Mouse (Mus musculus): ENCODE results near the gene Yipf1. TPM values are rescaled to one million over a fixed set of nuclear protein-coding genes. Genes with fewer than 3 reads are reported as not detected.

Gene Yipf1
- total and polyA plus RNA-seq, 2 experiments from 2014 or later = 47.6 to 61.5 TPM

DNA sequence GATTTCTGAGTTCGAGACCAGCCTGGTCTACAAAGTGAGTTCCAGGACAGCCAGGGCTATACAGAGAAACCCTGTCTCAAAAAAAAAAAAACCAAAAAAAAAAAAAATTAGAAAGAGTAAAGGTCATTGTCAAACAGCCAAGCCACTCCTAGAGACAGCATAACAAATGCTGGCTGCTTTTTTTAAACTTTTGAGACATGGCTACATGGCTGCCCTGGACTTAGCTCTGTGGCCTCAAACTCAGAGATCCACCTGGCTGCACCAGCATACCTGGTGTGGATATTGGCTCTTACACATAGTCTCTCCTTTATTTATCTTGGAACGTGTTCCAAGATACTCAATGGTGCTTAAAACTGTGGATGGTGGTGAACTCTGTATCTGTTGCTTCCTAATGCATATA is 74.1 kb downstream of the Yipf1 start:
- ATAC-seq = no peak
- DNase-seq = no peak
- no peak overlapping the region for H3K9ac ChIP-seq
- H3K4me2 ChIP-seq (ENCODE audit: low read depth) = no peak overlapping the region
- WGBS = 98% methylated on average over 2 of the region's 2 CpGs
- no peaks in the 10 kb centered on the region for H3K4me1 ChIP-seq (ENCODE audit: insufficient read depth)
- no peaks in the 10 kb centered on the region for H3K27me3 ChIP-seq (ENCODE audit: insufficient read depth, low read length)
- TF ChIP-seq CTCF (IDR thresholded peaks at IDR 0.05; ENCODE audit: low read depth) = no peak
- no peaks in the 10 kb centered on the region for H3K9me3 ChIP-seq (ENCODE audit: low read length)
- no peak overlapping the region for H3K4me3 ChIP-seq (ENCODE audit: low read depth, low read length)
- H3K36me3 ChIP-seq (ENCODE audit: insufficient read depth) = peaks cover 37% of the 10 kb centered on the region
- H3K27ac ChIP-seq (ENCODE audit: low read depth, low read length) = no peak overlapping the region

DNA sequence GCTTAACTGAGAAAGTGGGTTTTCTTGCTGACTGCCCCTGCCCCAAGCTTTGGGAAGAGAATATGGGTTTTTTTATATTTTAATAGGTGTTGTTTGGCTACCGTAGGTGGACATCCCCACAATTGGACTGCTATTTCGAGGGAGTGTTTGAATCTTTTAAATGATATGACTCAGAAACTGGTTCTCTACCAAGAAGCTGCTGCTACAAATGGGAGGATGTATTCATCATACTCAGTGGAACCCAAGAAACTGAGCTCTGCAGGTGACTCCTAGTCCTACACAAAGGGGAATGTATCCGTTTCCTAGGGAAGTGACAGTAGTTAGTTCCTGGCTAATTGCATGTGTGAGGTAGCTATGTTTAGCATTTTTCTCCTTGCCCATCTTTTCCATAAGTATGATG is 75.2 kb downstream of the Yipf1 start:
- H3K4me2 ChIP-seq (ENCODE audit: low read depth) = no peak overlapping the region
- H3K4me3 ChIP-seq (ENCODE audit: low read depth, low read length) = no peak overlapping the region
- H3K9me3 ChIP-seq (ENCODE audit: low read length) = no peaks in the 10 kb centered on the region
- no peak overlapping the region for H3K9ac ChIP-seq
- DNase-seq (no peak), ATAC-seq (no peak)
- no peaks in the 10 kb centered on the region for H3K4me1 ChIP-seq (ENCODE audit: insufficient read depth)
- peaks cover 33% of the 10 kb centered on the region for H3K36me3 ChIP-seq (ENCODE audit: insufficient read depth)
- TF ChIP-seq CTCF (IDR thresholded peaks at IDR 0.05; ENCODE audit: low read depth) = no peak
- 94% methylated on average over 3 of the region's 3 CpGs for WGBS
- no peak overlapping the region for H3K27ac ChIP-seq (ENCODE audit: low read depth, low read length)
- no peaks in the 10 kb centered on the region for H3K27me3 ChIP-seq (ENCODE audit: insufficient read depth, low read length)

GRCm38 (mm10) chr4:107393771-107394170 is 79.6 kb downstream of the Yipf1 start:
- Histone ChIP-seq H3K36me3 (ENCODE audit: insufficient read depth) (peaks cover 32% of the 10 kb centered on the region), H3K9me3 (ENCODE audit: low read length) (no peaks in the 10 kb centered on the region), H3K4me1 (ENCODE audit: insufficient read depth) (no peaks in the 10 kb centered on the region), H3K4me2 (ENCODE audit: low read depth) (no peak overlapping the region), H3K4me3 (ENCODE audit: low read depth, low read length) (no peak overlapping the region), H3K9ac (no peak overlapping the region), H3K27me3 (ENCODE audit: insufficient read depth, low read length) (no peaks in the 10 kb centered on the region), H3K27ac (ENCODE audit: low read depth, low read length) (no peak overlapping the region)
- ATAC-seq (no peak), DNase-seq (no peak)
- 98% methylated on average over 2 of the region's 2 CpGs for WGBS
- no peak for TF ChIP-seq CTCF (IDR thresholded peaks at IDR 0.05; ENCODE audit: low read depth)

Other genes with a start within 250 kb of the Yipf1 start
- gene Mrpl37, start 247.5 kb upstream of the Yipf1 start, total RNA-seq (2014; rRNA removed) = 43.8 and 48.5 TPM in 2 replicates
- gene Mrpl37, start 247.5 kb upstream of the Yipf1 start, polyA plus RNA-seq (2015; fragmentation: Nextera tagmentation; extraction: Ambion mirVana) = 73.3 and 80.4 TPM in 2 replicates
- gene Cyb5rl, start 247.4 kb upstream of the Yipf1 start, total RNA-seq (2014; rRNA removed) = 2.8 and 4.6 TPM in 2 replicates
- 4.0 and 4.5 TPM in 2 replicates for gene Cyb5rl, start 247.4 kb upstream of the Yipf1 start, polyA plus RNA-seq (2015; fragmentation: Nextera tagmentation; extraction: Ambion mirVana)
- not detected in 2 replicates for gene Cdcp2, start 217.5 kb upstream of the Yipf1 start, total RNA-seq (2014; rRNA removed)
- 0.09 TPM in 1 of 2 replicates, not detected in the other for gene Cdcp2, start 217.5 kb upstream of the Yipf1 start, polyA plus RNA-seq (2015; fragmentation: Nextera tagmentation; extraction: Ambion mirVana)
- 126 and 134 TPM in 2 replicates for gene Tmem59, start 136.0 kb upstream of the Yipf1 start, total RNA-seq (2014; rRNA removed)
- gene Tmem59, start 136.0 kb upstream of the Yipf1 start, polyA plus RNA-seq (2015; fragmentation: Nextera tagmentation; extraction: Ambion mirVana) = 361 and 363 TPM in 2 replicates
- gene Tceanc2, start 135.2 kb upstream of the Yipf1 start, total RNA-seq (2014; rRNA removed) = 13.4 and 22.3 TPM in 2 replicates
- 26.5 and 35.4 TPM in 2 replicates for gene Tceanc2, start 135.2 kb upstream of the Yipf1 start, polyA plus RNA-seq (2015; fragmentation: Nextera tagmentation; extraction: Ambion mirVana)
- gene Ldlrad1, start 105.2 kb upstream of the Yipf1 start, total RNA-seq (2014; rRNA removed) = 0.69 TPM in 1 of 2 replicates, not detected in the other
- not detected in 2 replicates for gene Ldlrad1, start 105.2 kb upstream of the Yipf1 start, polyA plus RNA-seq (2015; fragmentation: Nextera tagmentation; extraction: Ambion mirVana)
- 12.4 and 14.7 TPM in 2 replicates for gene Lrrc42, start 60.8 kb upstream of the Yipf1 start, total RNA-seq (2014; rRNA removed)
- 27.9 and 36.4 TPM in 2 replicates for gene Lrrc42, start 60.8 kb upstream of the Yipf1 start, polyA plus RNA-seq (2015; fragmentation: Nextera tagmentation; extraction: Ambion mirVana)
- gene Hspb11, start 60.8 kb upstream of the Yipf1 start, total RNA-seq (2014; rRNA removed) = 17.9 and 20.4 TPM in 2 replicates
- 40.5 and 43.8 TPM in 2 replicates for gene Hspb11, start 60.8 kb upstream of the Yipf1 start, polyA plus RNA-seq (2015; fragmentation: Nextera tagmentation; extraction: Ambion mirVana)
- not detected in 2 replicates for gene Dio1, start 7.2 kb upstream of the Yipf1 start, total RNA-seq (2014; rRNA removed)
- gene Dio1, start 7.2 kb upstream of the Yipf1 start, polyA plus RNA-seq (2015; fragmentation: Nextera tagmentation; extraction: Ambion mirVana) = not detected in 2 replicates
- gene Ndc1, start 53.4 kb downstream of the Yipf1 start, total RNA-seq (2014; rRNA removed) = 23.6 and 30.4 TPM in 2 replicates
- 14.3 and 18.7 TPM in 2 replicates for gene Ndc1, start 53.4 kb downstream of the Yipf1 start, polyA plus RNA-seq (2015; fragmentation: Nextera tagmentation; extraction: Ambion mirVana)
- 0.43 and 1.6 TPM in 2 replicates for gene Glis1, start 120.2 kb downstream of the Yipf1 start, total RNA-seq (2014; rRNA removed)
- gene Glis1, start 120.2 kb downstream of the Yipf1 start, polyA plus RNA-seq (2015; fragmentation: Nextera tagmentation; extraction: Ambion mirVana) = 0.49 and 1.6 TPM in 2 replicates